Mouse (Mus musculus) spleen, adult 2 months (tissue): ENCODE measurements around the gene Cabcoco1. TPM values are rescaled to one million over a fixed set of nuclear protein-coding genes. Genes with fewer than 3 reads are reported as not detected.

ENCODE experiments used
- DNase-seq, 2 experiments: peaks; one replicate each; pipeline versions ENCODE4 v3.0.0 to v3.0.0-alpha.2; 2012 to 2021; ENCODE audit warnings: low spot score in 2 of 2, low read depth in 1 of 2
- H3K27ac ChIP-seq: fragments of 200-500 bp; 2 replicates; pipeline ENCODE4 v1.5.1; 2012; ENCODE audit warnings: low read length, inconsistent platforms; ENCODE audit not compliant: insufficient read depth
- H3K27me3 ChIP-seq: fragments of 200-500 bp; 2 replicates; pipeline ENCODE4 v1.6.1; 2012; ENCODE audit warnings: mild to moderate bottlenecking, moderate library complexity, low read length, inconsistent platforms; ENCODE audit not compliant: control insufficient read depth, insufficient read depth
- H3K36me3 ChIP-seq: fragments of 200-500 bp; 2 replicates; pipeline ENCODE4 v1.6.1; 2012; ENCODE audit warnings: mild to moderate bottlenecking, low read length, inconsistent platforms; ENCODE audit not compliant: control insufficient read depth, insufficient read depth
- H3K4me1 ChIP-seq: fragments of 200-500 bp; 2 replicates; pipeline ENCODE4 v1.6.1; 2011; ENCODE audit warnings: inconsistent platforms; ENCODE audit not compliant: control insufficient read depth, insufficient read depth, insufficient read length
- H3K4me3 ChIP-seq: fragments of 200-500 bp; 2 replicates; pipeline ENCODE4 v1.5.1; 2011; ENCODE audit warnings: mild to moderate bottlenecking, inconsistent platforms; ENCODE audit not compliant: insufficient read depth, insufficient read length; ENCODE audit errors: extremely low read depth
- CTCF ChIP-seq: fragments of 200-500 bp; IDR thresholded peaks from 2 replicates; pipeline ENCODE4 v1.5.1; 2011; ENCODE audit warnings: mild to moderate bottlenecking, inconsistent platforms; ENCODE audit not compliant: insufficient read depth, insufficient read length, insufficient replicate concordance; ENCODE audit errors: extremely low read depth
- POLR2A ChIP-seq: fragments of 200-500 bp; IDR thresholded peaks from 2 replicates; pipeline ENCODE4 v1.6.1; 2011; ENCODE audit warnings: low read depth, low read length, inconsistent platforms
- WGBS: fragments of 180-500 bp; shearing (Covaris S2); methylation state at CpG from one replicate; pipeline ENCODE4 v1.1.7; 2018; 5-methylcytosine and 5-hydroxymethylcytosine counted together
- polyA plus RNA-seq: library from polyadenylated mRNA; depleted of rRNA; stranded (reverse); fragments of >200 nt; gene quantifications from 2 replicates; pipeline ENCODE4 v1.2.3, GENCODE M21; 2012

Cabcoco1 gene
- polyA plus RNA-seq, 1 experiment, result 0.20 TPM

DNA sequence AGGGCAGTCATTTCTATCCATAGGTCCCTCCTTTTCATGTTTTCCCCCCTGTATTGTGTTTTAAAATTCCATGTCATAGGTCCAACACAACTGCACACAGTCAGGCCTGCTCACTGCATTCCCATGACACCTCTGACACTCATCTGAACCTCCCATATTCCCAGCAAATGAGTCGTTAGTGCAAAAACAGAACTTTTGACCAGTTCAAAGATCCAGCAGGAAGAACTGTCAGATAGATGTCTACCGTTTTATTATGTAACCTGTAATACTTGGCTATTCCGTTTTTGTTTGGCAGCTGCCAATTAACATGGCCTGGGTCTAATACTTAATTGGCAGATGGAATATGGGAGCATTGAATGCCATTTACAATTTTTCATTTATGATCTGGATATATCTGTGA is 34.0 kb downstream of the Cabcoco1 start:
- Histone ChIP-seq H3K36me3 (no peaks in the 10 kb centered on the region), H3K27me3 (no peaks in the 10 kb centered on the region), H3K4me3 (no peak overlapping the region), H3K4me1 (no peaks in the 10 kb centered on the region), H3K27ac (no peak overlapping the region)
- WGBS, result 91% methylated on average over 3 of the region's 3 CpGs
- no peak for DNase-seq
- TF ChIP-seq POLR2A (no peak), CTCF (no peak)

DNA sequence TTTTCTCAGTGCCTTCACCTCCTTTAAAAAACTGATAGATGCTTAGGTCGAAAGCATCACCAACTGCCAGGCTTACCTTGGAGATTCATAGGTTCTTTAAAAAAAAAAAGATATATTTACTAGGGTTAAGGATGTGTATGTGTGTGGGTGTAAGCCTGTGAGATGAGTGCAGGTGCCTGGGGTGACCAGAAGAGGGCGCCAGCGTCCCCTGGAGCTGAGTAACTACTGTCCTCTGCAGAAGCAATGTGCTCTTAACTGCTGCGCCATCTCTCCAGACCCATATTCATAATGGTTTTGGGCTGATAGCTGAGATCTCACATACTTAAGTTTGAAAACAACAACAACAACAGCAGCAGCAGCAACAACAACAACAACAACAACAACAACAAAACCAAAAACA is 35.5 kb downstream of the Cabcoco1 start:
- 86% methylated on average over 4 of the region's 4 CpGs for WGBS
- Histone ChIP-seq H3K36me3 (no peaks in the 10 kb centered on the region), H3K4me3 (no peak overlapping the region), H3K27ac (no peak overlapping the region), H3K27me3 (no peaks in the 10 kb centered on the region), H3K4me1 (no peaks in the 10 kb centered on the region)
- DNase-seq, result no peak
- TF ChIP-seq POLR2A (no peak), CTCF (no peak)

DNA sequence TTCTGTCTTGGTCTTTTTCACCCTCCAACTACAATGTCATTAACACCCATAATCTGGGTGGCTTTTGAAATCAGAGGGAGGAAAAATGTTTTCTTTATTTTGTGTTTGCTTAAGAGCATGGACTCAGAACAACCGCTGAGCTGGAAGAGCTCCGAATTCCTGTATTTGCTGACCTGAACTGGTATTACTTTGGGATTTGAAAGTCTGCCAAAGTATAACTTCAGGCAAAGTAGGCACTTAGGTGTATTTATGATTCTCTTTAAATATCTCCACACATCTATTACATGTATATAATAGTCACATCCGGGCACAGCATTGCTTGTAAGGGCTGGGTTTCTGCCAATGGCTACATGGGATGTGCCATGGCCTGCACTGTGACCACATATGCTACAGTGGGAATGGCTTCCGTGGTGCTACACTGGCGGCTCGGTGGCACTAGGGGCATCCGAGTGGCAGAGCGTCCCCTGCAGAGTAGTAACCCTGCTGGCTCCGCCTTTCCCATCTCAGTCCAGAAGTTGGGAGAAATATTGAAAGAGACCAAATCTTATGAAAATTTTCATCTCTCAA is 37.0 kb downstream of the Cabcoco1 start:
- no peak for TF ChIP-seq CTCF
- no peak for TF ChIP-seq POLR2A
- no peaks in the 10 kb centered on the region for H3K27me3 ChIP-seq
- 95% methylated on average over 9 of the region's 9 CpGs for WGBS
- no peaks in the 10 kb centered on the region for H3K4me1 ChIP-seq
- DNase-seq, result no peak
- no peak overlapping the region for H3K4me3 ChIP-seq
- H3K27ac ChIP-seq, result no peak overlapping the region
- H3K36me3 ChIP-seq, result no peaks in the 10 kb centered on the region

DNA sequence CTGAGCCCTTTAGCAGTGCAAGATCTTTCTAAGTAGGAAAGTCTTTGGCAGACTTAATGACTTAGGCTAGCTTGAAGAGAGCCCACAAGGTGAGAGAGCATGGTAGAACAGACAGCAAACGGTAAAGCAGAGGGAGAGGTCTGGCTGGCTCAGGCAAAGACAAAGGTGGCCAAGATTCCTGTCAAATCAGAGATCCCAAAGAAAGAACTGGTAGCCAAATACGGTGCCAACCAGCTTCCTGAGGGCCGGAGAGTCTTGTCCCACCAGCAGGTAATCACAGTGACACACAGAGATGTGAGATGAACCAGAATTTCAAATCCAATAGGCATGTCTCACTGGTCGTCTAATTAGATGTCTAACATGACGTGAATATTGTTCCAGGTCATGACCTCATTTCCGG is 40.6 kb downstream of the Cabcoco1 start:
- no peak for DNase-seq
- Histone ChIP-seq H3K4me1 (no peaks in the 10 kb centered on the region), H3K27me3 (no peaks in the 10 kb centered on the region), H3K27ac (no peak overlapping the region), H3K36me3 (no peaks in the 10 kb centered on the region), H3K4me3 (no peak overlapping the region)
- TF ChIP-seq POLR2A (no peak), CTCF (no peak)
- 88% methylated on average over 6 of the region's 6 CpGs for WGBS

DNA sequence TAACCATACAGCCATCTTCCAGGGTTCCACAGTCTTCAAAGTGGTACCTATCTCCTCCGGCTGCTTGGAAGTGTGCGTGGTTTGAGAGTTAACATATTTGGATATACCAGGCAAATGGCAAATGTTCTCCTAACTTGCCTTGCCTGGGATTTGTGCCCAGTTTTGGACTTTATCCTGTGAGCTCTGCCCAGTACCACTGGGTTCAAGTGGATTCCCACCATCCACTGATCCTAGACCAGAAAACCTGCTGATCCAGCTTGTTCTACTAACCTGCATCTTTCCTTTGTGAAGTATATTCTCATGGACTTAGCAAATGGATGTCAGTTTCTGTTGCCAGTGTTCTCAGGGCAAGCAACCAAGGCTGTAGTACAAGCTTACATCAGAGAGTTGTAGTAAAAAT is 46.5 kb downstream of the Cabcoco1 start:
- Histone ChIP-seq H3K4me1 (peaks cover 4% of the 10 kb centered on the region; the same call in 1 of the 2 replicates), H3K36me3 (no peaks in the 10 kb centered on the region), H3K4me3 (no peak overlapping the region), H3K27ac (no peak overlapping the region), H3K27me3 (no peaks in the 10 kb centered on the region)
- TF ChIP-seq CTCF (no peak), POLR2A (no peak)
- 97% methylated on average over 2 of the region's 2 CpGs for WGBS
- no peak for DNase-seq

DNA sequence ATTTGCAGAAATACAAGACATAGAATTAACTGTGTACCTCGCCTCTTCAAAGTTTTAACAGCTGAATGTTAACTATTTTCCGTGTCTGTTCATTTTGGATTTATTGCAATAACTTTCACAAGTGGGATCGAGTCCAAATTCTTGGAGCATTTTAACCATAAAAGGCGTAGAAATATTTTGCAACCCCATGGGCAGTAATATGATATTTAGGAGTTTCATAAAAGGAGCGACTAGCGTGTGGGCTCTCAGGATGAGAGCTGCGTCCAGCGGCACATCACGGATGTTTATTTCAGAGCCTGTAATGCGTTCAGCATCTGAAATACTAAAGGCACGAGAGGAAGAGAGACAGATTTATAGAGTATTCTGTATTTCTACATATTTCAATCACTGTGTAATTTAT is 50.1 kb downstream of the Cabcoco1 start:
- TF ChIP-seq POLR2A (no peak), CTCF (no peak)
- WGBS, result 90% methylated on average over 11 of the region's 11 CpGs
- peaks cover 4% of the 10 kb centered on the region; the same call in 1 of the 2 replicates for H3K4me1 ChIP-seq
- no peak for DNase-seq
- H3K4me3 ChIP-seq, result no peak overlapping the region
- H3K27me3 ChIP-seq, result no peaks in the 10 kb centered on the region
- H3K27ac ChIP-seq, result no peak overlapping the region
- no peaks in the 10 kb centered on the region for H3K36me3 ChIP-seq

DNA sequence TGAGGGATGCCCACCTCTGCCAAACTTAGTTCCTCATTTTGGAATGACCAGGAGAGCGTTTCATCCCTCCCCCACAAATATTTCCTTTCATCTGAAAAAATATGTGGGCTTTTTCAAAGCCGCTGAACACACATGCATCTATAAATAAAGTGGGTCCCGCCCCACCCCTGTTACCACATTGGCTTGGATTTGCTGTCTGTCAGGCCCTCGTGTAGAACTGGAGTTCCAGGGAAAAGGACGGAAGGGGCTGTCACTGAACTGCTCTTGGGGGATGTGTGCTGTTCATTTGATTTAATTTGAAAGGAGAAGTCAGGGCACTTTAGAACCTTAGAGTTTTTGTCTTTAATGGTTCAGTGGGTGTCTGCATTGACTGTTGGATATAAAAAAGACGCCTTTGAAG is 50.9 kb downstream of the Cabcoco1 start:
- H3K4me3 ChIP-seq, result no peak overlapping the region
- H3K27ac ChIP-seq, result no peak overlapping the region
- DNase-seq, result no peak
- no peaks in the 10 kb centered on the region for H3K27me3 ChIP-seq
- H3K36me3 ChIP-seq, result no peaks in the 10 kb centered on the region
- 16% methylated on average over 6 of the region's 6 CpGs for WGBS
- peaks cover 4% of the 10 kb centered on the region; the same call in 1 of the 2 replicates for H3K4me1 ChIP-seq
- TF ChIP-seq CTCF (no peak), POLR2A (no peak)
